Mouse (Mus musculus): Measurements from ENCODE around the gene Pacsin3. TPM values are rescaled to one million over a fixed set of nuclear protein-coding genes. Genes with fewer than 3 reads are reported as not detected.

The Pacsin3 gene
- total and polyA plus RNA-seq, 3 experiments: 3.4 to 6.7 TPM; not detected in 1

- Histone ChIP-seq H3K79me2 (ENCODE audit: control insufficient read depth, insufficient read depth, low read length, poor library complexity) (no peaks in the 10 kb centered on the region), H3K27me3 (ENCODE audit: control insufficient read depth in 1 of 2, insufficient read depth in 2 of 2, low read length in 2 of 2) (peaks cover 0 to 3% of the 10 kb centered on the region in 2 experiments; a peak in 1 of 4 replicates), H3K9ac (ENCODE audit: control insufficient read depth, low read depth, low read length, poor library complexity, severe bottlenecking) (no peak overlapping the region), H3K27ac (ENCODE audit: control insufficient read depth, low read depth, low read length) (no peak overlapping the region), H3K9me3 (replicated peaks; ENCODE audit: insufficient read depth, low read length) (no peaks in the 10 kb centered on the region), H3K4me1 (ENCODE audit: control insufficient read depth in 1 of 2, insufficient read depth in 2 of 2, low read length in 2 of 2) (peaks cover 0 to 5% of the 10 kb centered on the region in 2 experiments), H3K36me3 (ENCODE audit: control insufficient read depth in 1 of 2, insufficient read depth in 2 of 2, low read length in 2 of 2) (0 out of 4 replicates have a peak, but pooled peaks cover 0 to 2% of the 10 kb centered on the region in 2 experiments), H3K4me3 (ENCODE audit: control insufficient read depth in 1 of 2, insufficient read depth in 1 of 2, low read depth in 2 of 2, low read length in 2 of 2) (no peak overlapping the region)
- TF ChIP-seq TAL1 (IDR thresholded peaks at IDR 0.05; ENCODE audit: low read length) (no peak), RCOR1 (IDR thresholded peaks at IDR 0.05; ENCODE audit: low read depth, low read length) (no peak), MAX (IDR thresholded peaks at IDR 0.05; ENCODE audit: low read length) (no peak), USF2 (IDR thresholded peaks at IDR 0.05; ENCODE audit: borderline replicate concordance in 1 of 2, insufficient read depth in 1 of 2, low read depth in 1 of 2, low read length in 2 of 2) (no peak), HCFC1 (IDR thresholded peaks at IDR 0.05; ENCODE audit: low read depth, low read length) (no peak), MEF2A (IDR thresholded peaks at IDR 0.05; ENCODE audit: extremely low read depth, insufficient replicate concordance, low read depth, low read length, poor library complexity, severe bottlenecking) (no peak), MAFK (IDR thresholded peaks at IDR 0.05; ENCODE audit: borderline replicate concordance, low read depth, low read length) (no peak), RAD21 (IDR thresholded peaks at IDR 0.05; ENCODE audit: low read depth, low read length) (no peak)
- DNase-seq (ENCODE audit: low read depth, low spot score): no peak
Observed at GRCm38 (mm10) chr2:91252512-91252911, 3.2 kb upstream of the Pacsin3 start.

GRCm38 (mm10) chr2:91254725-91255380 lies 901 bp upstream of the Pacsin3 start:
- no peak overlapping the region for H3K4me3 ChIP-seq (ENCODE audit: control insufficient read depth in 1 of 2, insufficient read depth in 1 of 2, low read depth in 2 of 2, low read length in 2 of 2)
- no peak for DNase-seq (ENCODE audit: low read depth, low spot score)
- TF ChIP-seq TAL1 (IDR thresholded peaks at IDR 0.05; ENCODE audit: low read length) (no peak), HCFC1 (IDR thresholded peaks at IDR 0.05; ENCODE audit: low read depth, low read length) (no peak), ZC3H11A (IDR thresholded peaks at IDR 0.05; ENCODE audit: low read depth, low read length) (no peak), MXI1 (IDR thresholded peaks at IDR 0.05; ENCODE audit: low read depth, low read length) (no peak), BHLHE40 (IDR thresholded peaks at IDR 0.05; ENCODE audit: borderline replicate concordance, low read depth, low read length) (no peak), MYB (IDR thresholded peaks at IDR 0.05; ENCODE audit: low read depth, low read length) (no peak), RAD21 (IDR thresholded peaks at IDR 0.05; ENCODE audit: low read depth, low read length) (no peak), JUND (IDR thresholded peaks at IDR 0.05; ENCODE audit: low read depth, low read length) (no peak), CTCF (IDR thresholded peaks at IDR 0.05 in 2 of 3, conservative IDR thresholded peaks at IDR 0.05 in 1 of 3; ENCODE audit: control insufficient read depth in 1 of 3, insufficient read depth in 1 of 3, low read depth in 2 of 3, low read length in 3 of 3, poor library complexity in 1 of 3, severe bottlenecking in 1 of 3) (no peak)
- 0 out of 4 replicates have a peak, but pooled peaks cover 0 to 1% of the 10 kb centered on the region in 2 experiments for H3K36me3 ChIP-seq (ENCODE audit: control insufficient read depth in 1 of 2, insufficient read depth in 2 of 2, low read length in 2 of 2)
- H3K9ac ChIP-seq (ENCODE audit: control insufficient read depth, low read depth, low read length, poor library complexity, severe bottlenecking): no peak overlapping the region
- H3K27ac ChIP-seq (ENCODE audit: control insufficient read depth, low read depth, low read length): no peak overlapping the region
- H3K9me3 ChIP-seq (replicated peaks; ENCODE audit: insufficient read depth, low read length): no peaks in the 10 kb centered on the region
- H3K79me2 ChIP-seq (ENCODE audit: control insufficient read depth, insufficient read depth, low read length, poor library complexity): no peaks in the 10 kb centered on the region
- peaks cover 0 to 3% of the 10 kb centered on the region in 2 experiments; a peak in 1 of 4 replicates for H3K27me3 ChIP-seq (ENCODE audit: control insufficient read depth in 1 of 2, insufficient read depth in 2 of 2, low read length in 2 of 2)
- peaks cover 0 to 3% of the 10 kb centered on the region in 2 experiments; a peak in 3 of 4 replicates for H3K4me1 ChIP-seq (ENCODE audit: control insufficient read depth in 1 of 2, insufficient read depth in 2 of 2, low read length in 2 of 2)
